10 mouse cellular contexts compared by ENCODE assay signal in the genomic region with DNA sequence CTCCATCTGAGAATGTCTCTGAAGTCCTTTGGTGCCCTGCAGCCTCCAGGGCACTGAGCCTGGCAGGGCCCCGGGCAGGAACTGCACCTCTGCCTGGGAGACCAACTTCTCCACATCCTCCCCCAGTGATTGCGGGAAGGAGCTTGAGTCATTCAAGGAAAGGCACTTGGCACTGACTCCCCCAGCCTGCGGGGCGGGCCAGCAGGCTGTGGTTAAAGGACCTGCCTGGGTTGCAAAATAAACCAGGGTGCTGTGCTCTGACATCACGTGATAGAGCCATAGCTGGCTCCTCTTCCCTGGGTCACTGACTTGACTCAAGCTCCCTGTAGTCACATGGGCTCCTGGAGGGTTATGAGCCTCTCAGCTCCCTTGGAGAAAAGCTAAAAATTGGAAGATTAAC.
DNase-seq lines count a peak whose midpoint lies in the region; ATAC-seq and TF ChIP-seq lines count a peak whose summit lies in the region.
"Had no signal": no experiment of that assay in that cellular context is flagged by ENCODE, and none has a peak within 500 bp of the region (broad histone marks: within the 10 kb centered on the region; RNA-seq: fewer than 3 reads in every experiment).

No protein-coding gene starts in this region.

- no peaks in the 10 kb centered on the region for H3K9me3 ChIP-seq in forebrain, embryonic 11.5 days (ENCODE audit: control insufficient read depth, low read length)
- H3K9me3 ChIP-seq: embryonic facial prominence, embryonic 12.5 days; lung, embryonic 15.5 days had no signal

- 8% methylated on average over 5 of the region's 5 CpGs for WGBS in small intestine, adult 2 months
- 82% methylated on average over 5 of the region's 5 CpGs for WGBS in forebrain, embryonic 11.5 days

- no peak for TF ChIP-seq POLR2A in small intestine, adult 2 months (IDR thresholded peaks at IDR 0.05; ENCODE audit: low read depth, low read length)

- no peak for TF ChIP-seq CTCF in small intestine, adult 2 months (IDR thresholded peaks at IDR 0.05; ENCODE audit: extremely low read depth, insufficient read length, insufficient replicate concordance, low read depth, low read length)

- H3K4me3 ChIP-seq in small intestine, adult 2 months (ENCODE audit: low read depth, low read length) = no peak overlapping the region
- H3K4me3 ChIP-seq in forebrain, embryonic 11.5 days (ENCODE audit: low read depth, low read length) = no peak overlapping the region
- H3K4me3 ChIP-seq: embryonic facial prominence, embryonic 12.5 days; lung, embryonic 15.5 days had no signal

- no peaks in the 10 kb centered on the region for H3K27me3 ChIP-seq in small intestine, adult 2 months (ENCODE audit: control insufficient read depth, insufficient read depth, low read length)
- no peaks in the 10 kb centered on the region for H3K27me3 ChIP-seq in forebrain, embryonic 11.5 days (ENCODE audit: control insufficient read depth, insufficient read depth, low read length)
- H3K27me3 ChIP-seq: embryonic facial prominence, embryonic 12.5 days; lung, embryonic 15.5 days had no signal

- peak overlapping the region; percentile 6; the same call in 1 of the 2 replicates for H3K27ac ChIP-seq in small intestine, adult 2 months (ENCODE audit: insufficient read depth, low read depth, low read length)
- H3K27ac ChIP-seq in forebrain, embryonic 11.5 days (ENCODE audit: low read depth, low read length) = no peak overlapping the region
- H3K27ac ChIP-seq: embryonic facial prominence, embryonic 12.5 days; lung, embryonic 15.5 days had no signal

- no peak overlapping the region for H3K9ac ChIP-seq in forebrain, embryonic 11.5 days (ENCODE audit: low read length)
- H3K9ac ChIP-seq: embryonic facial prominence, embryonic 12.5 days; lung, embryonic 15.5 days had no signal

- no peak overlapping the region for H3K4me2 ChIP-seq in forebrain, embryonic 11.5 days (ENCODE audit: low read depth, low read length, severe bottlenecking)
- H3K4me2 ChIP-seq: embryonic facial prominence, embryonic 12.5 days; lung, embryonic 15.5 days had no signal

- peak; percentile 54 for ATAC-seq in common myeloid progenitor, adult 5-6 weeks (replicated peaks; ENCODE audit: low read depth, poor library complexity, severe bottlenecking)
- no peak for ATAC-seq in forebrain, embryonic 11.5 days (replicated peaks; ENCODE audit: low FRiP score)

- peaks cover 54% of the 10 kb centered on the region for H3K4me1 ChIP-seq in small intestine, adult 2 months (ENCODE audit: control insufficient read depth, insufficient read depth, insufficient read length, low read length)
- 0 out of 2 replicates have a peak, but pooled peaks cover 1% of the 10 kb centered on the region for H3K4me1 ChIP-seq in forebrain, embryonic 11.5 days (replicated peaks; ENCODE audit: control insufficient read depth, insufficient read depth, low read length)
- H3K4me1 ChIP-seq: lung, embryonic 15.5 days had no signal

- no peaks in the 10 kb centered on the region for H3K36me3 ChIP-seq in small intestine, adult 2 months (ENCODE audit: control insufficient read depth, insufficient read depth, low read length)
- no peaks in the 10 kb centered on the region for H3K36me3 ChIP-seq in forebrain, embryonic 11.5 days (ENCODE audit: control insufficient read depth, insufficient read depth, low read length)
- H3K36me3 ChIP-seq: embryonic facial prominence, embryonic 12.5 days; lung, embryonic 15.5 days had no signal

- DNase-seq in ovary, adult 18-20 months (ENCODE audit: low spot score) = peak; percentile 57
- no peak for DNase-seq in ovary, postnatal 10 days (ENCODE audit: low spot score)
- peak; percentile 69 to 78 for DNase-seq in kidney, postnatal 36 days
- DNase-seq in forebrain, embryonic 11.5 days (ENCODE audit: low spot score) = no peak
- DNase-seq in layer of hippocampus, adult 18-20 months (ENCODE audit: low spot score in 2 of 2) = no peak
- DNase-seq in layer of hippocampus, adult 9-10 months (ENCODE audit: low spot score) = no peak

Comparison
In these comparisons a context has a peak if more than half of its experiments do, and no peak if none do; other contexts are left out.
1. DNase-seq: peak in ovary, adult 18-20 months (single experiment) and kidney, postnatal 36 days (2 of 2); none in ovary, postnatal 10 days (single experiment), forebrain, embryonic 11.5 days (single experiment), layer of hippocampus, adult 18-20 months (0 of 2) and layer of hippocampus, adult 9-10 months (single experiment).